ENCODE assay signal across 8 mouse cellular contexts in genomic region chr13:25020540-25020892, GRCm38 (mm10). TPM values are rescaled to one million over a fixed set of nuclear protein-coding genes. Genes with fewer than 3 reads are reported as not detected.
DNase-seq lines count a peak whose midpoint lies in the region; ATAC-seq and TF ChIP-seq lines count a peak whose summit lies in the region.

No protein-coding gene starts in this region.

- peak; percentile 25 for DNase-seq in adrenal gland, postnatal 10 days
- DNase-seq in adrenal gland, postnatal 4 days (ENCODE audit: low spot score in 2 of 2) = no peak
- DNase-seq in spleen, adult 2 months (ENCODE audit: low read depth in 1 of 2, low spot score in 2 of 2) = no peak
- DNase-seq in spleen, adult 18-20 months = no peak
- no peak for DNase-seq in limb, embryonic 11.5 days (ENCODE audit: low spot score)
- DNase-seq in left cerebral cortex, postnatal 10 days (ENCODE audit: extremely low spot score in 1 of 2, low spot score in 2 of 2) = no peak
- no peak for DNase-seq in cerebellum, postnatal 14 days

- no peaks in the 10 kb centered on the region for H3K9me3 ChIP-seq in limb, embryonic 11.5 days (ENCODE audit: control insufficient read depth, low read length)
- H3K9me3 ChIP-seq in neural tube, embryonic 12.5 days = no peaks in the 10 kb centered on the region

- 45% methylated on average over 4 of the region's 4 CpGs for WGBS in spleen, adult 2 months
- WGBS in limb, embryonic 11.5 days = 56% methylated on average over 4 of the region's 4 CpGs
- 60% methylated on average over 4 of the region's 4 CpGs for WGBS in neural tube, embryonic 12.5 days

- no peak for TF ChIP-seq POLR2A in spleen, adult 2 months (IDR thresholded peaks at IDR 0.05; ENCODE audit: low read depth, low read length)

- peak overlapping the region; percentile 88; the same call in 1 of the 2 replicates for H3K9ac ChIP-seq in limb, embryonic 11.5 days (ENCODE audit: low read length)
- peak overlapping the region; percentile 91; the same call in 1 of the 2 replicates for H3K9ac ChIP-seq in neural tube, embryonic 12.5 days

- peak overlapping the region; percentile 43; the same call in 1 of the 2 replicates for H3K27ac ChIP-seq in spleen, adult 2 months (ENCODE audit: insufficient read depth, low read length)
- H3K27ac ChIP-seq in limb, embryonic 11.5 days (replicated peaks; ENCODE audit: low read depth, low read length) = no peak overlapping the region
- H3K27ac ChIP-seq in neural tube, embryonic 12.5 days = no peak overlapping the region

- no peak for TF ChIP-seq CTCF in spleen, adult 2 months (IDR thresholded peaks at IDR 0.05; ENCODE audit: extremely low read depth, insufficient read depth, insufficient read length, insufficient replicate concordance)

- H3K27me3 ChIP-seq in spleen, adult 2 months (ENCODE audit: control insufficient read depth, insufficient read depth, low read length) = no peaks in the 10 kb centered on the region
- H3K27me3 ChIP-seq in limb, embryonic 11.5 days (ENCODE audit: control insufficient read depth, insufficient read depth, low read length) = no peaks in the 10 kb centered on the region
- no peaks in the 10 kb centered on the region for H3K27me3 ChIP-seq in neural tube, embryonic 12.5 days (replicated peaks)

- peaks cover 7% of the 10 kb centered on the region; the same call in 1 of the 2 replicates for H3K4me1 ChIP-seq in spleen, adult 2 months (ENCODE audit: control insufficient read depth, insufficient read depth, insufficient read length)
- no peaks in the 10 kb centered on the region for H3K4me1 ChIP-seq in limb, embryonic 11.5 days (ENCODE audit: control insufficient read depth, insufficient read depth, low read length)
- H3K4me1 ChIP-seq in neural tube, embryonic 12.5 days = peaks cover 13% of the 10 kb centered on the region

- H3K4me2 ChIP-seq in limb, embryonic 11.5 days (ENCODE audit: low read depth, severe bottlenecking) = peak overlapping the region; percentile 76
- H3K4me2 ChIP-seq in neural tube, embryonic 12.5 days (replicated peaks) = peak overlapping the region; percentile 86

- ATAC-seq in limb, embryonic 11.5 days (ENCODE audit: insufficient number of reproducible peaks, low FRiP score, low TSS enrichment, low read depth) = no peak; the same call in 1 of the 2 replicates
- peak; percentile 34; the same call in 1 of the 2 replicates for ATAC-seq in neural tube, embryonic 12.5 days (ENCODE audit: low FRiP score, low read depth)

- peak overlapping the region; percentile 83 for H3K4me3 ChIP-seq in spleen, adult 2 months (ENCODE audit: extremely low read depth, insufficient read depth, insufficient read length)
- H3K4me3 ChIP-seq in limb, embryonic 11.5 days (ENCODE audit: low read depth, low read length) = peak overlapping the region; percentile 85
- peak overlapping the region; percentile 95 for H3K4me3 ChIP-seq in neural tube, embryonic 12.5 days

- intact Hi-C loops in left cerebral cortex, postnatal 10 days (cut with DNase I) = no loop called here

- peaks cover 3% of the 10 kb centered on the region for H3K36me3 ChIP-seq in spleen, adult 2 months (ENCODE audit: control insufficient read depth, insufficient read depth, low read length)
- no peaks in the 10 kb centered on the region for H3K36me3 ChIP-seq in limb, embryonic 11.5 days (ENCODE audit: control insufficient read depth, insufficient read depth, low read length)
- H3K36me3 ChIP-seq in neural tube, embryonic 12.5 days = peaks cover 11% of the 10 kb centered on the region; the same call in 1 of the 2 replicates

RNA-seq across cellular contexts. Expression of gene Mrs2, which starts 0.3 kb away (rescaled TPM):
- 10 to 100 TPM; 45.6 to 73.5 TPM for total RNA-seq in adrenal gland, postnatal 10 days (2021)
- total RNA-seq in adrenal gland, postnatal 4 days (2021) = 10 to 100 TPM; 57.5 to 74.4 TPM
- 11.6 and 12.9 TPM in 2 replicates for polyA plus RNA-seq in spleen, adult 2 months (2012; rRNA removed)
- 23.4 and 27.7 TPM in 2 replicates for polyA plus RNA-seq in limb, embryonic 11.5 days (2014; fragmentation: Nextera tagmentation; extraction: Ambion mirVana)
- 28.8 and 30.3 TPM in 2 replicates for polyA plus RNA-seq in neural tube, embryonic 12.5 days (2016; fragmentation: Nextera tagmentation; extraction: Ambion mirVana)
- 10 to 100 TPM; 45.9 to 46.9 TPM for total RNA-seq in left cerebral cortex, postnatal 10 days (2021)

RNA-seq across cellular contexts. Expression of gene Dcdc2a, which starts 35.3 kb away (rescaled TPM):
- total RNA-seq in adrenal gland, postnatal 10 days (2021) = under 1 TPM; 0.58 to 0.99 TPM
- total RNA-seq in adrenal gland, postnatal 4 days (2021) = 10 to 100 TPM in 1 of 2 experiments, under 1 TPM in 1; 0.79 to 20.8 TPM
- 0.05 and 0.06 TPM in 2 replicates for polyA plus RNA-seq in spleen, adult 2 months (2012; rRNA removed)
- polyA plus RNA-seq in limb, embryonic 11.5 days (2014; fragmentation: Nextera tagmentation; extraction: Ambion mirVana) = 2.2 and 2.6 TPM in 2 replicates
- polyA plus RNA-seq in neural tube, embryonic 12.5 days (2016; fragmentation: Nextera tagmentation; extraction: Ambion mirVana) = 2.8 and 2.9 TPM in 2 replicates
- 1 to 10 TPM; 6.7 to 9.4 TPM for total RNA-seq in left cerebral cortex, postnatal 10 days (2021)
